Mouse (Mus musculus): ENCODE results near the gene Pth2.
"Not testable (repeated sequence)": the region's sequence is repeated elsewhere in the genome, so short reads cannot be mapped to it uniquely, and the experiment has no call there.

Gene Pth2

DNA sequence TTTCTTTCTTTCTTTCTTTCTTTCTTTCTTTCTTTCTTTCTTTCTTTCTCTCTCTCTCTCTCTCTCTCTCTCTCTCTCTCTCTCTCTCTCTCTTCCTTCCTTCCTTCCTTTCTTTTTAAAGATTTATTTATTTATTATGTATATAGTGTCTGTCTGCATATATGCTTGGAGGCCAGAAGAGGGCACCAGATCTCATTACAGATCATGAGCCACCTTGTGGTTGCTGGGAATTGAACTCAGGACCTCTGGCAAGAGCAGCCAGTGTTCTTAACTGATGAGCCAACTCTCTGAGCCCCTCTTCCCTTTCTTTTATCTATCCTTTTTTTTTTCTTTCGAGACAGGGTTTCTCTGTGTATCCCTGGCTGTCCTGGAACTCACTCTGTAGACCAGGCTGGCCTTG is 7.0 kb upstream of the Pth2 start:
- not testable (repeated sequence) for DNase-seq (ENCODE audit: low spot score in 2 of 2)

DNA sequence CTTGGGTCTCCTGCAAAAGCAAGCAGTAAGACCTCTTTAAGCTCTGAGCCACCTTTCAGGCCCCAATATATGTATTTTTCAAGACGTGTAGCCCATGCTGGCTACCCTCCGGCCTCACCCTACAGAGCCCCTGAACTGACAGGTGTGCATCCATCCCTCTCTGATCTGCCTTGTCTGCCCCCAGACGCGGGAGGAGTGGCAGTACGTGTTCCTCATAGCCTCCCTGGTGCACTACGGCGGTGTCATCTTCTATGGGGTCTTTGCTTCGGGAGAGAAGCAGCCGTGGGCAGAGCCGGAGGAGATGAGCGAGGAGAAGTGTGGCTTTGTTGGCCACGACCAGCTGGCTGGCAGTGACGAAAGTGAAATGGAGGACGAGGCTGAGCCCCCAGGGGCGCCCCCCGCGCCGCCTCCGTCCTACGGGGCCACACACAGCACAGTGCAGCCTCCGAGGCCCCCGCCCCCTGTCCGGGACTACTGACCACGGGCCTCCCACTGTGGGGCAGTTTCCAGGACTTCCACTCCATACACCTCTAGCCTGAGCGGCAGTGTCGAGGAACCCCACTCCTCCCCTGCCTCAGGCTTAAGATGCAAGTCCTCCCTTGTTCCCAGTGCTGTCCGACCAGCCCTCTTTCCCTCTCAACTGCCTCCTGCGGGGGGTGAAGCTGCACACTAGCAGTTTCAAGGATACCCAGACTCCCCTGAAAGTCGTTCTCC is 6.1 kb upstream of the Pth2 start:
- no peak for DNase-seq (ENCODE audit: low spot score in 2 of 2)

DNA sequence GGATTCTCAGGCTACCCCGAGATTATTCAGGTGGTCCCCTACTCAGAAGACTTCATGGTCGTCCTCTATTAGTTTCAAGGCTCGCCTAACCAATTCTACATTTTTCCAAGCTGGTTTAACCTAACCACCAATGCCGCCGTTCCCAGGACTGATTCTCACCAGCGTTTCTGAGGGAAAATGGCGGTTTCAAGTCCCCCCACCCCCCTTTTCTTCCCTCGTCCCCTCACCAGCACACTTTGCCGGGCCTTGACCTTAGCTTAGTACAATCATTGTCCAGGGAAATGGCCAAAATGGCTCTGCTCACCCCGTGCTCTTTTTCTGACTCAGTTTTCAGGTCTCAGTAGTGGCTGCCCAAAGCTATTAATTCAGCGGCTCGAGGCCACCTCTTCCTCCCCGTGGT is 5.4 kb upstream of the Pth2 start:
- no peak for DNase-seq (ENCODE audit: low spot score in 2 of 2)

DNA sequence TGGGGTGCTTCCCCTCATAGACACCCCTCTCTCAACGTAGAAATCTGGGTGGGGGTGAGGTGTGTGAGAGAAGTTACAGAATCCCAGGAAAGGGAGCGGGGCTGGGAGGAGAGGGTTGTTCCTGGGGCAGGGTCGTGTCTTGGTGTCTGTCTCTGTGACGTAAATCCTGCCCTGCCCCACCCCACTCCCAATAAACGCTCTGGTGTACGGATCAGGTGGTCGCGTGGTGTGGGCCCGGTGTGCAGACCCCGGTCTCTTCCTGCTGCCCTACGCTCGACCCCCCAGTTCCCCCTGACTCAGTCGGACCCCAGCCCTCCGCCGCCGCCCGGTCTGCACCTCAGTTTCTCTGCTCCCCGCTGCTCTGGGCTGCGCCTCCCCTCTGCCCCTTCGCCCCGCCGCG is 4.9 kb upstream of the Pth2 start:
- no peak for DNase-seq (ENCODE audit: low spot score in 2 of 2)

DNA sequence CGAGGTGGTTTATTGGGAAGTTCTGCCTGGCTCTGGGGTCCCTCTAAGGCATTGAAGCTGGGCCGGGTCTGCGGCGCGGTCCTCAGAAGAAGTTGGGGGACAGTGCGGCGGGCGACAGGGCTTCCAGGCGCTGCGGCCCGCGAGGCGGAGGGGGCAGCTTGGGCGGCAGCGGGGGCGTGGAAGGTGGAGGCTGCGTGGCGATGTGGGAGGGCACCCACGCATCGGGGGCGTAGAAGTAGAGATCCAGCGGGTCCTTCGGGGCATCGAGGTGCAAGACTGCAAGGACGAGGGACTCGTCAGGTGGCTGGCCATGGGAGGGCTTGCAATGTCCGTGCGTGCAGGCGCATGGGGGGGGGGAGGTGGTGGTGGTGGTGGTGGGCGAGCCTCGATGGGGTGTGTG is 4.4 kb upstream of the Pth2 start:
- no peak for DNase-seq (ENCODE audit: low spot score in 2 of 2)

DNA sequence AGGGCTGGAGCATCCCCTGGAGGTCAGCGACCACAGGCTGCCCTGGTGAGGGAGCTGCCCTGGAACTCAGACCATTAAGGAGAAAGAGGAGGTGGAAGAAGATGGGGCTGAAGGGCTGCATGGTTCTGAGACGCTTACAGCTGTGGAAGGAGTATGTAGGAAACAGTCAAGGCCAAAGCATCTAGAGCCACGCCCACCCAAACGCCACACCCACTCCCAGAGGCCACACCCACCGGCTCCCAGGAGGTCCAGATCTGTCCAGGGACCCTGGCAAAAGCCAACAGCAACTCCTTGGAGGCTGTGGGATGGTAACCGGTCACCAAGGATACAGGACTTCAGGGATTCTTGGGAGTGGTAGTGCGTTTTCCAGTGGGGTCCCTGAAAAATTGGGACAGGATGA is 2.2 kb upstream of the Pth2 start:
- DNase-seq (ENCODE audit: low spot score in 2 of 2) = no peak

DNA sequence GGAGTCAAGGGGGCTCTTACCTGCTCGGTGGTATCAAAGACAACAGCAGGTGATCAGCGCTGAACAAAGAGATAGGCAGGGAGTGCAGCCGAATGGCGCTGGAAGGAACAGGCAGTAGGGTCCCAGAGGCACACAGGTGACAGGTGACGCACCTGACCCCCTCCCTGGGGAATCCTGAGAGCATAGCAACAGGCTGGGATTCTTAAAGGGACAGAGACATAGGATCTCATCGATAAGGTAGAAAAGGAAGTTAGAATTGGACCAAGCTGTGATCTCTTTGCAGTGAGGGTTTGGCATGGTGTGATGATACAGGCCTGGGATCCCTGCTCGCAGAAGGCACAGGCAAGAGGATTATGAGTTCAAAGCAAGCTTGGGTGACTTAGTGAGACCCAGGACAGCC is 1.3 kb upstream of the Pth2 start, which contains the start of gene Gfy:
Gene Gfy (minus strand): TSS at position 101 of the 400 bp plus-strand sequence.
- DNase-seq (ENCODE audit: low spot score in 2 of 2) = no peak

DNA sequence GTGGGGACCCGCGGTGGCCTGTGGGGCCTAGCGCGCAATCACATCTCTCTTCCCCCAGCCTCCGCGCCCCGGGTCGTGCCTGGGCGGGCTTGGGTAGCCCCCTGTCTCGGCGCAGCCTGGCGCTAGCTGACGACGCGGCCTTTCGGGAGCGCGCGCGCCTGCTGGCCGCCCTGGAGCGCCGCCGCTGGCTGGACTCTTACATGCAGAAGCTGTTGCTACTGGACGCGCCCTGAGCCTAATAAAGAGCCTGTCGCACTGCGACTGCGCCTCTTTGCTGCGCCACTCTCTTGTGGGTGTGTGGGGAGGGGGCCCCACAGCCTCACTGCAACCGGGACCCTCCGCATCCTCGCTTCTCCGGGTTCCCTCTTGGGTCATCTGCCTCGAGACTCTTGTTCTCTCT is 745 bp downstream of the Pth2 start:
- DNase-seq (ENCODE audit: low spot score in 2 of 2) = no peak

DNA sequence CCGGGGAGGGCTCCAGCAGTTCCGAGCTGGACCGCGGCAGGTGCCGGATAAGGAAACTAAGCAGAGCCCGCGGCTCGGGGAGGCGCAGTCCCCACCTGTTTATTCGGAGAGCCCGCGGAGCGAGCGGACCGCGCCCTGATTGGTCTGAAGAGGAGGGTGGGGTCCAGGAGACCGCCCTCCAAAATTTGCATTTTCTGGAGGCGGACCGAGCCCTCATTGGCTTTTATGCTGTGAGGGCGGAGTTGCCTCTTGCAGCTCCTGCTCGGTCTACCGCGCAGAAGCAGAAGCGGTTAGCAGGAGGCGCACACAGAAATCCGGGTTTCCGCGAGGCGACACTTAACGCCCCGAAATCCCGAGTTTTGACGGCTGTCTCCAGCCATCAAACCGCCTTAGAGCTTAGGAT is 1.4 kb downstream of the Pth2 start:
- peak; percentile 69 to 82 for DNase-seq (ENCODE audit: low spot score in 2 of 2)

DNA sequence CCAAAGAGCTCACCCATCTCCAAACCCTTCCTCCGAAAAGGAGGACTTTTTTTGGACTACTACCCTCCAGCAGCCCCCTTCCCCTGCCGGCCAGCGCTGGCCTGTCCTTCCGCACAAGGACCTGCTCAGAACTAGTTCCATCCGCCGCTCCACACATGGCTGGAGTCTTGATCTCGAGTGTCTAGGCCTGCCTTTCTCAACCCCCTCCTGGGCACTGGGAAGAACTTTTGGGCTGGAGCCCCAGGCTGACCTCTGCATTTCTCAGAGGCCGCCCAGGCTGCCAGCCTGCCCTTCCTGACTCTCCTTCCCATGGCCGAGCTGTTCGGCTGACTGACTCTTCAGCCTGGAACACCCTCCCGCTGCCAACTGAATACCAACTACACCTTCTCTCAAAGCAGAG is 1.8 kb downstream of the Pth2 start:
- no peak for DNase-seq (ENCODE audit: low spot score in 2 of 2)

DNA sequence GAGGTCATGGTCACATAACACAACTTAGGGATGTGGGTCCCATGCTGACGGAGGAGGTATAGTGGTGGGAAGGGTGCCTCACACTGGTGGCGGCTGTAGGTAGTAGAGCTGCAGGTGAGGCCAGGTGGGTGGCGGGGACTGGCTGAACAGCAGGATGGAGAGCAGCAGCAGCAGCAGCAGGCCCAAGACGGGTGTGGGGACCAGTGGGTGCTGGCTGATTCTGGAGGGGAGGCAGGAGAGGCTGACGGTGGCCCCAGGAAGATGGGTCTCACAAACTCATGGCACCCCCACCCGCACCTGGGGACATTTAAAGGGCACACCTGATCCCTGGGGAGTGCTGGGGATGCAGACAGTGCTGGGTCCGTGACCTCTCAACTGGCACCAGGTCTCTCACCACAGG is 2.9 kb downstream of the Pth2 start:
- no peak for DNase-seq (ENCODE audit: low spot score in 2 of 2)

DNA sequence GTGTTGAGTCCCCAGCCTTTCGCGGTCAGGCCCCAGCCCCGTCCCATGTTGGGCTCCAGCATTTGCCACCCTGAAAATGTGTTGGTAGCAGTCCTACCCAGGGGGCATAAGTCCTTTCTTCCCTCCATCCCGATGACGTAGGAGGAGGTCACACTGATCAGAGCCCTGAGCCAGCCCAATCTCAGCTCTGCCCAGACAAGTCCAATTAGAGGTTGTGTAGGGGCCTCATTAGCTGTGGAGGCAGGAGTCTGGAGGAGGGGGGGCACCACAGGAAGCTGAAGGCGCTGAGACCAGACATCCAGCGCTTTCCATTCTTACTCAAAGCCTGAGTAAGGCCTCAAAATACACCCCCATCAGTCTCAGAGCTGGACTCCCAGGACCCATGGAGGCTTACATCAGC is 5.1 kb downstream of the Pth2 start:
- DNase-seq (ENCODE audit: low spot score in 2 of 2) = no peak

DNA sequence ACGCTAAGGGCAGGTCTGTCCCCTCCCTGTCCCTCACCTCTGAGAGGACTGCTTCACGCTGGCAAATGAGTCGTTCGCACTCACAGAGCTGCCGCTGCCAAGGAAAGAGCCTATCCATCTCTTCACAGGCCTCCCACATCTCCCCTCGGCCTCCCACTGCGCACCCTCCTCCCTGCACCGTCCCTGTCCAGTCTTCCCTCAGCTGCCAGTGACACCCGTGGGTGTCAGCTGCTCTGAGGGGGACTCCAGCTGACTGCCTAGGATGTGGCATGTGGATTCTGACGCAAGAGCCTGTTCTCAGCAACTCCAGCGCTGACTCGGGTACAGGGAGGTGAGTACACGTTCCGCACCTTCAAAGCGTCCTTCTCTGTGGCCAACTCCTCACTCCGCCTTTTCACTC is 8.8 kb downstream of the Pth2 start:
- no peak for DNase-seq (ENCODE audit: low spot score in 2 of 2)

DNA sequence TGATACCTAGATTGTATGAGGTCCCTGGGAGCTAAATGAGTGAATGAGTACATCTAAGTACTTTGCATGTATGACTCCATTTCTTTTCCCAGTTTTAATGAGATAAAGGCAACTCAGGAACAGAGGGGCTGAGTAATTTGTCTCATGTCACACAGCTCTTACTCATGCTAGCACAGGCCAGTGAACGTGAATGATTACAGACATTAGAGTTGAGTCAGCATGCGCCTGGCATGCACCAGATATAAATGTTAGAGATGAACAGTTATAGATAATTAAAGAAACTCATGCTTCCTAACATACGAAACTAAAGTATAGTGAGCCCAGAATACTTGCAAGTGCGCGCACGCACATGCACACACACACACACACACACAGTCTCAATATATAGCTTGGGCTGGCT is 9.4 kb downstream of the Pth2 start:
- DNase-seq (ENCODE audit: low spot score in 2 of 2) = no peak

DNA sequence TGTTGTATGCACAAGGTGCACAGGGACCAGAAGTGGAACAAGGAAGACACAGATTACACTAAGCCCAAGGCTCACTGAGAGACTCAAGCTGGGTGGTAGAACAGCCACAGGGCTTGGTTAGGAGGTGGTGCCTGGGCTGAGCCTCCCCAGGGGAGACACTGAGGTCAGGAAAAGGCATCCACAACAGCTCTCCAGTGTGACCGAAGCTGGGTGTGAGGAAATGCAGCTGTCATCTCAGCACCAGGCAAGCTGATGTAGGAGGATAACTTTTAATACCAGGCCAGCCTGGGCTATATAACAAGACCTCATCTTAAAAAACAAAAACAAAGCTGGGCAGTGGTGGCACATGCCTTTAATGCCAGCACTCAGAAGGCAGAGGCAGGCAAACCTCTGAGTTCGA is 10.4 kb downstream of the Pth2 start:
- no peak for DNase-seq (ENCODE audit: low spot score in 2 of 2)

DNA sequence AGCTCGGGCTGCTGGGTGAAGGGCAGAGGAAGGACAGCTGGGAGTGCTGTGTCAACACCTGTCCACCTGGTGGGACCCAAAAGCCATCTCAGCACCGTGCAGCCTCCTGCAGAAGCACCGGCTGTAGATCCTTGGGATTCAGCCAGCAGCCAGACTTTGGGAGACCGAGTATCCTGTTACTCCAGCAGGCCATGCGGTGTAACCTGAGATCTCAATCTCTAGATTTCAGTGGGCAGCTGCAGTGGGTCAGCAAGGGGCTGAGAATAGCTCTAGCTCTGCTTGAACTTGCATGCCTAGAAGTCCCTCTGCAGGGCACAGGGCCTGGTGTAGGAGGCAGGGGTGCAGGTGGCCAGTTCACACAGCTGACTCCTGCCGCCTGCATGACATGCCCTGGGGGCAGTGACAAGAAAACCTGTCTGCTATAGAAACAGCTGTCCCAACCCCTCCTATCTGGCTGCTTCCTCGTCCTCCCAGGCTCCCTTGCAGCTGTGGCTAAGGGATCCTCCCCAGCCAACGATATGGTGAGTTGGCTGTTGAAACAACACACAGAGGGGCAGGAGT is 11.1 kb downstream of the Pth2 start:
- no peak for DNase-seq (ENCODE audit: low spot score in 2 of 2)

DNA sequence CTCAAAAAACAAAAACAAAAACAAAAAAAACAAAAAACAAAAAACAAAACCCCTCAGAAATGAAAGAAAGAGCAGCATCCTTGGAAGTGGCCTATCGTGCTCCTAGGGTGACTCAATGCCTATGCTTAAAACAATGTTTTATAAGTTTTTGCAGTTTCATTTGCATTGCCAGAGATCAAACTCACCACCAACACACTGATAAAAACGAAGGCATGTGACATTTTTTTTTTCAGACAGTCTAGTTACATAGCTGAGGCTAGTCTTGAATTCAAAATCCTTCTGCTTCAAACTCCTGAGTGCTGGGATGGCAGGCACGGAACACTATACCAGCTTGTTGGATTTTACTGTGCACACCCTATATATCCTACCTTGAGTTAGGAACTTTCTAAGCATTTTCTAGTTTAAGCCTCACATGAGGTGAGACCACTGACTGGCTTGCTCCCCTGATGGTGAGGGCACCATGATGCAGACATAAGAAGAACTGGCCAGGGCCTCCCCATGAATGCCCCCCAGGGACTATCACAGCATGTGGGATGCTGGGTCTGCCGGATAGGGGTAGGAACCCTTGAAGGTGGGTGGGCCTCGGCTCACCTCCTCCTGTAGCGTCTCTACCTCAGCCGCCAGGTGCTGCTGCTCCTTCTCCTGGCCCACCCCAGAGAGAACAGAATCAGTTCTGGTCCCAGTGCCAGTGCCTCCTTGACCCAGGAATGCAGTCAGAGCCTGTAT is 12.0 kb downstream of the Pth2 start:
- no peak for DNase-seq (ENCODE audit: low spot score in 2 of 2)

DNA sequence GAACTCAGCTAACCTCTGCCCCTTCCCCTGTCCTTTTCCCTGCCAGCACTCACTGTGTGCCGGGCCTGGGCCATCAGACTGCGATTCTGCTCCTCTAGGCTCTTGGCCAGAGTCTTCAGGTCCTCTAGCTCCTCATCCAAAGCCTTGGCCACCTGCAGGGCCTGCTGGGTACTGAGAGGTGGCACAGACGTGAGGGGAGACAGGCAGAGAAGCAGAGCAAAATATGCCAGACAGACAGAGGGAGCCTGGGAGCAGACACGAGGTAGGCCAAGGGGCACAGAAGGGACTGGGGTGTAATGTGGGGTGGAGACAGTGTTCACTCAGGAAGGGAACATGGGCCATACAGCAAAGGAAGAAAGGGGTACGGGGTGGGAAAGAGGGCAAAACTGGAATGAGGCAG is 12.6 kb downstream of the Pth2 start:
- no peak for DNase-seq (ENCODE audit: low spot score in 2 of 2)

DNA sequence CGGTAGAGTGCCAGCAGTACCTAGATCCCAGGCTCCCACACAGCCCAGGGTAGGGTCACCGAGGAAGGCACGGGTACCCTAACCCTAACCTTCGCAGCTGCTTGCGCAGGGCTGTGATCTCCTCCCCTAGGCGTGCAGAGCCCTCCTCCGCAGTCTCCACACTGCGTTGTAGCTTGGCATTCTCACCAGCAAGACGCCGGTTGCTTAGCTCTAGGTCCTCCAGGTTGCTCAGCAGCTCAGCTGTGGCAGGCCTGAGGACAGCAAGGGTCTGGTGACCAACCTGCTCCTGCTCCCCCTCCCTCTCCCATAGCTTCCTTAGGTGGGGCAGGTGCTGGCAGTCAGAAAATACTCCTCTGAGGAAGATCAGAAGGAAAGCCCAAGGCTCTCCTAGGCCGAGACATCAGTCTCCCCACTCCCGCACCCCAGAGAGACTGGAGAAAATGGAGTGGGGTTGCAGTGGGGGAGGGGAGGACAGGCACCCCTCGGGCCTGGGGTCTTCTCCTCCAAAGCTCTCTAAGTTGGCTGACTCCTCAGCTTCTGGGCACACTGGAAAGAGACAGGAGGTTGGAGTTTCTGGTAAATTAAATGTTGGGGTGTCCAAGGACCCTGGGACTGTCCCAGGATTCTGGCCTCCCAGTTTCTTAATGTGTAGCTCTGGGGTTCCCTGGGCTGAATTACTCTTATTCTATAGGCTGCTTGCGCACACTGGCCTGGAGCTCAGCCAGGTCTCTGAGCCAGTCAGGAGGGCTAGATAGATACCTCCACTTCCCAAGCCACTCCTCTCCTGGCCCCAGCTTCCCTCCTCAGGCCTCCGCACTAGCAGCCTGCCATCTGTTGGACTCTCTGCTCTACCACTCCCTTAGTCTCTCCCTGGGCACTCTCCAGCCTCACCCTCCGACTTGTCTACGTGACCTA is 13.3 kb downstream of the Pth2 start:
- DNase-seq (ENCODE audit: low spot score in 2 of 2) = no peak

DNA sequence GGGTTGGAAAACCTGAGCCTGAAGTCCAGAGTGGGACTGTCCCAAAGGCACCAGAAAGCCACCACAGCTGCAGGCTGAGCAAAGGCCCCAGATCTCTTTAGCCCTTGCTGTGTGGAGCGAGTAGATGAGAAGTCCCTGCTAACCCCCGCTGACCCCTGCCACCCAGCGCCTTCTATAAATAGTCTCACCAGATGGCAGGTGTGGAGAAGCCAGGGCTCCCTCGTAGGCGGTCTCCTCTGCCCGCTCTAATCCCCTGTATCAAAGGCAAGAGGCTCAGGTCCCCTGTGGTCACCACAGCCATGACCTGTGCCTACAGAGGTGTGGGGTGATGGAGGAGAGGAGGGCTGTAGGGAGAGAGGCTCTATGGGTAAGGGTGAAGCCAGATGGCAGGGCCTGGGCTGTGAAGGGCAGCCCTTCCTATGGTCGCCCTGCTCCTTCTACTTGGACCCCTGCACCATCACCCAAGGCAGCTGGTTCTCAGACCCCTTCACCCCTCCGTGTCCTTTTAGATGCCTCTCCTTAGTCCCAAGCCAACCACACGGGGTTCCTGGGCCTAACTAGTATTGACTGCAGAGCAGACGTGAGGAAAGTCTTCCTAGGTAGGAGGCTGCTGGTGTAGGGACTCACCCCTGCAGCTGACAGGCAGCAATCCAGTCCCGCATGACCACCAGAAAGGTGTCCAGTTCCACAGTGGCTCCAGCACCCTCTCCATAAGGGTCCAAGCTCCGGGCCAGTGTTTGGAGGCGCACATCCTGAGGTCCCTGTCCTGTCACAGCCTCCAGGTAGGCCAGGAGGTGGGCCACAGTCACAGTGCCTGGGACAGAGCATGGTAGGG is 14.8 kb downstream of the Pth2 start:
- no peak for DNase-seq (ENCODE audit: low spot score in 2 of 2)

DNA sequence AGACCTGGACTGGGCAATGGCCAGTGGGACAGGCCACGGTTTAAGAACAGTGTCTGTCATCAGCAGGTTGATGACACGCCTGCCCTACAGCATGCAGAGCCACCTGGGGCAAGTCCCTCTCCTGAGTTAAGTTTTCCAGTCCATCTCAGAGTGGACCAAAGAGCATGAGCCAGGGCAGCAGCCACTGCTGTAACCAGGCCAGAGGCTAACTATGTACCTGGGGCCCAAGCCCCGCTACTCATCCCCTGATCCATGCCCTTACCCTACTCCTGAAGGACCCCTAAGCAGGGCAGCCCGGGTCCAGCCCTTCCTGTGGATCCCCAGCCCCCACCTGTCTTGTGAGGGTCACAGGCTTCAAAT is 15.4 kb downstream of the Pth2 start:
- DNase-seq (ENCODE audit: low spot score in 2 of 2) = no peak

Measured in frontal cortex, postnatal 14 days (tissue).